Mouse (Mus musculus) left cerebral cortex, postnatal 36 days (tissue): ENCODE results near the gene Slc35g2. TPM values are rescaled to one million over a fixed set of nuclear protein-coding genes. Genes with fewer than 3 reads are reported as not detected.

Experiments
- DNase-seq, 2 experiments: peaks; one replicate each; pipeline ENCODE4 v3.0.0; 2021 to 2022; ENCODE audit warnings: low spot score in 2 of 2, mixed read lengths in 1 of 2
- intact Hi-C: fragments of 180-260 bp; cut with DNase I; formaldehyde crosslinking; loops from one replicate; pipeline ENCODE4 v1.15.1; 2025
- total RNA-seq, 2 experiments: library from RNA; stranded (reverse); gene quantifications; 2 replicates each; pipeline ENCODE4 v1.2.3; 2021

Slc35g2 gene
- total RNA-seq = 10 to 100 TPM; 18.7 to 19.2 TPM

DNA sequence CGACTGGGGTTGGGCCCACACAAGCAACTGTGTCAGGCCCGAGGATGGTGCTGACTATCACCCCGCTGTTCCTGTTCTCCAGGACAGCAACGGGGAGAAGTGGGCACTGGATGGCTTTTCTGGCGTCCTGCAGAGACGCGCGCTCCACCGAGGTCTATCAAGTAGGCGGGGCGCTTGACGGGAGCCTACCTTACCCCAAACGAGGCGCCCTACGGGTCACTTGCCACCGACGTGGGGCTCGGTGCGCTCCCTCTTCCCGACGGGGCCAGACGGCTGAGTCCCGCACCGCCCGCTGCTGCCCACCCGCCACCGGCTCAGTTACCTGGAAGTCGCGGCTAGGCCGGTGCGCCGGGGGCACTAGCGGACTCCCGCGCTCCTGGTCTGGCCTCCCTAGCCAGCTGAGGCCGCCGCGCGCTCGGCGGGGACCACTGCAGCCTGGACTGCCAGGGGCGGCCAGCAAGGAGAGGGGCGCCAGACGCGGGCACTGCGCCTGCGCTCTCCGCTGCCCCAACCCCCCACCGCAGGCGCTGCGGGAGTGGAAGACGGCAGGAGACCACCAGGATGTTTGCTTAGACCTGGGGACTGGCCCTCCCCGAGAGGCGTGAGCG lies at the start of gene Slc35g2:
Slc35g2 (minus strand) TSS at position 465 of the 608 bp plus-strand sequence.
- intact Hi-C loops = loop anchor here (2.0 kb wide), 1 partner anchor 72 kb away; no protein-coding TSS in a partner anchor
- peak; percentile 33 to 50 for DNase-seq

DNA sequence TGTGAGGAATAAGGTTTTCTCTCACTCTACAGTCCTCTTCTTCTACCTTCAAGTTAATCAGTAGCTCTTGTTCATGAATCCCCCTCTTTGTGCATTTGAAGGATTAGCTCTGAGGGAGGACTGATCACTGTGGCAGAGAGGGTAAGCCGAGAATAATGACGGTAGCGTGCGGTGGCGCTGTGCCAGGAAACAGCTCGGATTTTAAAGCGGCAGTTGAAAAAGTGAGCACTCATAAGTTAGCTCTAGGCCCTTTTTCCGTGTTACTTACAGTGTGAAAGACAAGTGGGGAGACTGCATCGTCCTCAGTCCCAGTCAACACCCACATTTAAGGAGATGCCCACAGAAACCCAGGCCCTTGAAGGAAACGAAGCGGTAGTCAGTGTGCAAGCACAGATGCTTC lies 46.1 kb upstream of the Slc35g2 start:
- intact Hi-C loops = no loop called here

GRCm38 (mm10) chr9:100613501-100614071 lies 42.7 kb upstream of the Slc35g2 start:
- intact Hi-C loops = no loop called here
- DNase-seq = no peak

More for the DNA sequence above, 46.1 kb upstream of the Slc35g2 start:
- no peak for DNase-seq

GRCm38 (mm10) chr9:100605985-100606554 lies 35.2 kb upstream of the Slc35g2 start:
- peak; percentile 22 to 27 for DNase-seq
- intact Hi-C loops = no loop called here

DNA sequence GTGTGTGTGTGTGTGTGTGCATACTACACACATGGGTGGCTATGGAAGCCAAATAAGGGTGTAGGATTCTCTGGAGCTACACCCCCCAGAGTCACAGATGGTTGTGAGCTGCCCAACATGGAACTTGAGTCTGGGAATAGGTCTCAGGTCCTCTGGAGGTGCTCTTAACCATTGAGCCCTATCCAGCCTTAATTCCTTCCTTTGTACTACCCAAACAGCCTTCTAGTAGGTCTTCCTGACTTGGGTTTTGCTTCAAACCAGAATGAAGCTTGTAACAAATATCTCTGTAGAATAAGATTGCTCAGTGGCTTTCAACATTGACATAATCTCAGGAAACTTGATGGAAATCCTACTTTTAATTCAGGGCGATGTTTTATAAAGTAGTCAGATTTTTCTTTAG lies 34.6 kb upstream of the Slc35g2 start:
- no peak for DNase-seq
- intact Hi-C loops = no loop called here

- intact Hi-C loops = no loop called here
- DNase-seq = no peak
These were observed 32.3 kb upstream of the Slc35g2 start for GRCm38 (mm10) chr9:100603156-100603555.

- intact Hi-C loops = no loop called here
- DNase-seq = no peak
These were observed 31.2 kb upstream of the Slc35g2 start for GRCm38 (mm10) chr9:100602130-100602529.

DNA sequence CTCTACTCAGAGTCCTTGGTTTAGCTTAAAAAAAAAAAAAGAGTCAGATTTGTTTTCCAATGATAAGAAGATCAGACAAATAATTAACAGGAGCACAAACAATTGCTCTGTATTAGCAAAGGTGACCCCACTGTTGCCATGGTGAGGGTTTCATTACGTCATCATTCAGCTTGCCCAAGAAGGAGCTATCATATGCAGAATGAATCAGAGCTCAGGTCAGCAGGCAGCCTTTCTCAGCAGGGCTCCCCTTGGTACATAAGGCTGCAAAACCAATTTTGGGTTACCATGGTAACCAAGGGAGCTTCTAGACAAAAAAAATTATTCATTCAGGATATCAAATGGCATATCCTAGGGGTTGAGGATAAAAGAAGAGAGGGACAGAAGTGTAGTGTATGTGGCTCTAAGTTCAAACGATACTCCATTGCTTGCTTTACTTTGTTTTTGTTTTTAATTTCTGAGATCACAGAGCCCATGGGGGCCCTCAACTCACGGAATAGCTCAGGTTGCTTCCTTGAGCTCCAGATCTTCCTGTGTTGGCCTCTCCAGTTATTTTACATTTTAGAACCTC lies 29.0 kb upstream of the Slc35g2 start:
- no peak for DNase-seq
- intact Hi-C loops = no loop called here

DNA sequence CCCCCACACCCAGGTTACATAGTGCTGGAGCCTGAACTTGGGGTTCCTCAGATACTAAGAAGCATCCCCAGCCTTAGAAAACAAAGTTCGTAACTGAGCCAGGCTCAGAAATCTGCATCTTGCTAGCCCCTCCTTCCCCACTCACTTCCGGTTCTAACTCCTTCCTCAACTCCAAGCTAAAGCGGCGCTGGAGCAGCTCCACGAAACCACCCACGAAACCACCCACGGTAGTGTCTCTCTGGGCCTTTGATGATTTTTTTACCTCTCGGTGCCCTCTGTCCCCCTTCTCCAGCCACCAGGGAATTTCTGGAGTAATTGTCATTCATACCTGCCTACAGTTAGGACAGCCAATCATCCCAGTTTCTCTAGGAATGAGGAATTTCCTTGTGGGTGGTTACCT lies 26.7 kb upstream of the Slc35g2 start, which contains the start of gene Stag1:
Stag1 (plus strand) TSS at position 253 of the 400 bp plus-strand sequence.
- intact Hi-C loops = no loop called here

DNA sequence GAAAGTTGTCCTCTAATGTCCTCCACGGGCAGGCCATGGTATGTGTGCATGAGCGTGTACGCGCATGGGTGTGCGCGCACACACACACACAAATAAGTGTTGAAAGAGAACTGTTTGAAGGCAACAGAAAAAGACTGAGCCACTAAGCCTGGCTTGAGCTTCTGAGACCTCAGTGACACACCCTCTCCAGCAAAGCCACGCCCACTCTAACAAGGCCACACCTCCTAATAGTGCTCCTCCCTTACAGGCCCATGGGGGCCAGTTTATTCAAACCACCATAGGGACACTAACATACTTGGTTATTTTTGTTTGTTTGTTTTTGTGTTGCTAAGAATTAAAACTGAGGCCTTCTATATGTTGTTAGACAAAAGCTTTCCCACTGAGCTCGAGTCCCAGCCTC lies 25.4 kb upstream of the Slc35g2 start:
- intact Hi-C loops = no loop called here
- no peak for DNase-seq

More for the DNA sequence above, 26.7 kb upstream of the Slc35g2 start, which contains the start of gene Stag1:
- DNase-seq = no peak

- no peak for DNase-seq
- intact Hi-C loops = no loop called here
These were observed 19.6 kb upstream of the Slc35g2 start for GRCm38 (mm10) chr9:100590462-100590861.

DNA sequence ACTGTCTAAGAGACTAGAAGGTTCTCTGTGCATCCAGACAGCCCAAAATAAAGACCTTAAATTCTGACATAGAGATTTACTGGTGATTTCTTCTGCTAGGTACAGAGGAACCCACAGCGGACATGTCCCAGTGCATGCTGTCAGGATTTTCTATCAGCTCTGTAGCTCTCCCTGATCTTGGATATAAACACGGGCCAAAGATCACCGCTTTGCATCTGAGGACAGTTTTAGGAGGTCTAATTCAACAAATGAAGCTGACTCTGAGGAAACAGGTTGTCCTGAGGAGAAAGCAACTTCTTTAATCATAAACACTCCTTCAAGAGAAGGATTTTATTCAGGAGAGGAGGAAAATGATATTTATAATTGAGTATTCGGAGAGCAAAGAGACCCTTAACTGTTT lies 13.1 kb upstream of the Slc35g2 start:
- intact Hi-C loops = no loop called here
- no peak for DNase-seq

DNA sequence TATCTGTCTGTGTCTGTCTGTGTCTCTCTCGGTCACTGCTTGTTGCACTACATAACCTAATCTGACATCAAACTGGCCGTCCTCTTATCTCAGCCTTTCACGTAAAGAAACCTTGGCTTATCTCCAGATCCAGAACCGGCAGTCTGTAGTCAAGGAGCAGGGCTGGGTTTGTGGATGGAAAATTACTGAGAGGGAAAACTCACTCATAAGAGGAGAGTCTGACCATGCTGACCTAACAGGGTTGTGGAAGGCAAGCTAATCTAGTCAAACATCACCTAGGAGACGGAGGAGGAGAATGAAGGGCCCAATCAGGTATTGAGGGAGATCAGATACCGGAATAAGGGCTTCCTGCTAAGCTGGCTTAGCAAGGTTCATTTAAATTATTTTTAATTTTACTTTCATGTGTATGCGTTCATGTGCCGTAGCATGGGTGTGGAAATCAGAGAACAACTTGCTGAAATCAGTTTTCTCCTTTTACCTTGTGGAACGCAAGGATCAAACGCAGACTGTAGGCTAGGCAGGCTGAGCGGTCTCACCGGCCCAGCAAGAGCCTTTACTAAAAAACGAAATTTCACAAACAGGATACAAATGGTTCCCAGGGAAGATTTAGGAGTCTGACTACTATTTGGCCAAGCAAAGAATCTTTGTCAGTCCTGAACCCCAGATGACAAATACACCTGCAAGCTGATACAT lies 12.1 kb upstream of the Slc35g2 start:
- intact Hi-C loops = no loop called here

DNA sequence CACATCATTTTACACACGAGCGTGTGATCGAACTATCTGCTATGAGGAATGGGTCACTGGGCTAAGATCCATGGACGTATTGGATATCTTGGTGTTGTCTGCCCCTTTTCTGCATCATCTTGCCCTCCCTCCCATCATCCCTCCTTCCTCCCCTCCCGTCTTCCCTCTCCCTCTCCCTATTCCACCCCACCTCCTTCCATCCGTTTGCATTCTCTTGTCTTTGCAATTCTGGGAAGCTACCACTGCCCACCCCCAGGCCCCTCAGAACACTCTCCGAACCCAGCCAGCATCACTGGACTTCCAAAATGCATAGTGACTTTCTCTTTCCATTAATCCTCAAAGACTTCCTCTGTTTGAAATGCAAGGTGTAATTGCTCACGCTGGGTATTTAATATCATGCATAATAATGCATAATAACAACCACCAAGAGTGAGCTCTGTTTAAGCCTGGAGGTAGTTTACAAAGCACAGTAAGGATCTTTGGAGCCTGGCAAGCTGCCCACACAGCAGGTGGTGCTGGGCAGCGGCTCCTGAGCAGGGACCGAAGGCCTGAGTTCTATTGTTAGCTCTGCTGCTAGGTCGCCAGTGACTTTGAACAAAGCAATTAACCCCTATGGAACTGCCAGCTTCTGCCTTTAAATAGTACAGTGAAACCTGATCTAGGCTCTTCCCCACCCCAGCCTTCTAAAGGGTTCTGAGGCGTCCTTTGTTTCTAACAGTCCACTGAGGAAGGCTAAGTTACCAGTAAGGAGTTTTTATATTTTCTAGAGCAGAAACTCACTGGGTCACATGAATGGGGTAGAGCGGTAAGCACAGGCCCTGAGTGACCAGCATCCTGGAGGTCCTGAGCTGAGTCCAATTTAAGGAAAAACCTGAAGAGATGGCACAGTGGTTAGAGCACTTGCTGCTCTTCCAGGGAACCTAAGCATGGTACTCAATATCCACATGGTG lies 10.9 kb upstream of the Slc35g2 start:
- intact Hi-C loops = no loop called here
- DNase-seq = no peak

More for the DNA sequence above, 12.1 kb upstream of the Slc35g2 start:
- DNase-seq = no peak

DNA sequence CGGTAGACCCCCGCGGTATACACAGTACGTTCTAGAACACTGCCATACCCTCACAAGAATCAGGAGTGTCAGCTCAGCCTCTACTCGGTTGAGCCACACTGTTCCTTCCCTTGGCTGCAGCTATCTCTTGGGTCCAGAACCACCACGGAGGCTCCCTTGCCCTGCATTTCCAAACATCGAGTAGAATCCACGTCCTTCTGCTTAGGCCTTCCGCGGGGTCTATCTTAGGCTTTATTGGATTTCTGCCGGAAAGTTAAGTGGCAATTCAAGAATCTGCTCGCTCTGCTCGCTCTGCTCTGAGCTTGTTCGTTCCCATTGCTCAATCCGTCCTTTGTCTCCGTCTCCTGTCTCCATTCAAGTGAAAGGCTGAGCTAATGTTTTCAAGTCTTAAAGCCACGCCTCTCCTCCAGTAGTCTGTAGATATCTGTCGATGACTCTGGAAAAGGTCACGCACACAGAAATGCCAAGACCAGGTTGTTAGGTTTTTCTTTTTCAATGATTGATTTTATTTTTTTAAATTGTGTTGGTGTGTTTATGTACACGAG lies 9.4 kb upstream of the Slc35g2 start:
- intact Hi-C loops = no loop called here
- DNase-seq = no peak

DNA sequence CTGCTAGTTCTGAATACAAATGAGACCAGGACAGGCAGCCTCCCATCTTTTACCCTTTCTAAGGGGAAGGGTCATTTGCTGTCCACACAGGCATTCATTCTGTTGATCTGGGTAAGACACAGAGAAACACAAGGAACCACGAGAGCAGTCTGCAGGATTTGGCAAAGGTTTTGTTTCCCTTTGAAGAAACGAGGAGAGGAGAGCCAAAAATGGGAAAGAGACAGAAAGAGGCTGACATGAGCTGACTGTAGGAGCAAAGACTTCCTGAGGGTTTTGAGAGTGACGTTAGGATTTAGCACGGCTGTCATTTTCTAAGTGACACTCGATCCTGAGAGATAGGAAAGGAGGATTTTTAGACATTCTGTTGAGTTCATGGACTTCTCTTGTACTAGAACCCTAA lies 3.1 kb upstream of the Slc35g2 start:
- no peak for DNase-seq
- intact Hi-C loops = no loop called here

- intact Hi-C loops = no loop called here
- DNase-seq = no peak
These were observed 2.4 kb upstream of the Slc35g2 start for GRCm38 (mm10) chr9:100573300-100573699.

DNA sequence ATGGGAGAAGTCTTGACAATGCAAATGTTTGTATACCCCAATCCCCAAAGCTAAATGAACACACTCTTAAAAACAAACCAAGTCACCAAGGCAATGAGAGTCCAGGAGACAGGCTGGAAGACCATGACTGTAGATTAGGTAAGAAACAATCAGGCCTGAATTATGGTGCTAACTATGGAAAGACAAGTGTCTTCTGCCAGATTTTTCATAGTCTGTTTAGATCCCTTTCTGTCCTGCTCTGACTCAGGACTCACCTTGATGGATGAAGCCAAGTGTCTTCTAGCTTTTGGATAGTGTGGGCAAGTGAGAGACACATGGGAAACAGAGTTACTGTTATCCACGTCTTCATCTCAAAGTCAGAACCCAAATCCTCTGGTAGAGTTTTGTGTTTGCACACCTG lies 621 bp upstream of the Slc35g2 start:
- intact Hi-C loops = loop anchor here (2.0 kb wide), 1 partner anchor 71 kb away; no protein-coding TSS in a partner anchor
- DNase-seq = no peak
